Mouse (Mus musculus) stomach, postnatal 0 days (tissue): ENCODE results near the gene Rptor. TPM values are rescaled to one million over a fixed set of nuclear protein-coding genes. Genes with fewer than 3 reads are reported as not detected.

Source experiments
- ATAC-seq: fragments of 200-750 bp; cut with Nextera tagmentation; 2 replicates; pipeline ENCODE4 v1.8.0; 2017; ENCODE audit not compliant: low FRiP score, low TSS enrichment
- DNase-seq: peaks from one replicate; pipeline ENCODE4 v3.0.0-alpha.2; 2016; ENCODE audit warnings: low spot score
- H3K27ac ChIP-seq: fragments of 300-500 bp; sonication (generic); replicated peaks from 2 replicates; pipeline ENCODE4 v1.5.1; 2014; ENCODE audit warnings: mild to moderate bottlenecking, control low read depth
- H3K27me3 ChIP-seq: fragments of 300-500 bp; sonication (generic); 2 replicates; pipeline ENCODE4 v1.6.1; 2014; ENCODE audit warnings: low read length; ENCODE audit not compliant: control insufficient read depth, insufficient read depth
- H3K36me3 ChIP-seq: fragments of 300-500 bp; sonication (generic); 2 replicates; pipeline ENCODE4 v1.6.1; 2014; ENCODE audit warnings: low read length, mixed read lengths; ENCODE audit not compliant: control insufficient read depth, insufficient read depth
- H3K4me1 ChIP-seq: fragments of 300-500 bp; sonication (generic); replicated peaks from 2 replicates; pipeline ENCODE4 v1.6.1; 2014; ENCODE audit warnings: antibody characterized with exemption; ENCODE audit not compliant: control insufficient read depth, insufficient read depth
- H3K4me2 ChIP-seq: fragments of 300-500 bp; sonication (generic); replicated peaks from 2 replicates; pipeline ENCODE4 v1.6.1; 2014; ENCODE audit warnings: low read depth, mild to moderate bottlenecking, control low read depth, moderate library complexity
- H3K4me3 ChIP-seq: fragments of 300-500 bp; sonication (generic); 2 replicates; pipeline ENCODE4 v1.5.1; 2014; ENCODE audit warnings: low read depth, low read length, control low read depth
- H3K9ac ChIP-seq: fragments of 300-500 bp; sonication (generic); 2 replicates; pipeline ENCODE4 v1.6.1; 2014; ENCODE audit warnings: mild to moderate bottlenecking, low read length, control low read depth, mixed read lengths
- H3K9me3 ChIP-seq: fragments of 300-500 bp; sonication (generic); 2 replicates; pipeline ENCODE4 v1.6.1; 2016; ENCODE audit warnings: low read length; ENCODE audit not compliant: control insufficient read depth
- CTCF ChIP-seq: IDR thresholded peaks from 2 replicates; pipeline ENCODE4 v1.5.1; 2016; ENCODE audit warnings: antibody characterized with exemption, low read depth, mild to moderate bottlenecking, moderate library complexity
- EP300 ChIP-seq: optimal IDR thresholded peaks from 2 replicates; pipeline ENCODE3; 2016; ENCODE audit warnings: antibody characterized with exemption
- WGBS: fragments of 180-500 bp; shearing (Covaris S2); extraction: QIAGEN DNeasy Blood & Tissue Kit; methylation state at CpG from one replicate; pipeline ENCODE4 v1.1.7; 2014; 5-methylcytosine and 5-hydroxymethylcytosine counted together
- polyA plus RNA-seq: library from polyadenylated mRNA; unstranded; fragments of >200 nt; fragmentation: Nextera tagmentation; extraction: Ambion mirVana; gene quantifications from 2 replicates; pipeline ENCODE4 v1.2.1, GENCODE M21; 2015

Gene Rptor
- polyA plus RNA-seq, 1 experiment from 2014 or later: 3.7 TPM

GRCm38 (mm10) chr11:119562286-119562685 is 40.4 kb upstream of the Rptor start:
- no peaks in the 10 kb centered on the region for H3K36me3 ChIP-seq
- no peak overlapping the region for H3K9ac ChIP-seq
- H3K4me1 ChIP-seq: no peaks in the 10 kb centered on the region
- no peak overlapping the region for H3K4me3 ChIP-seq
- no peak for ATAC-seq
- no peaks in the 10 kb centered on the region for H3K27me3 ChIP-seq
- H3K27ac ChIP-seq: no peak overlapping the region
- WGBS: 47% methylated on average over 6 of the region's 6 CpGs
- no peak overlapping the region for H3K4me2 ChIP-seq
- TF ChIP-seq EP300 (no peak), CTCF (no peak)
- DNase-seq: no peak
- no peaks in the 10 kb centered on the region for H3K9me3 ChIP-seq

DNA sequence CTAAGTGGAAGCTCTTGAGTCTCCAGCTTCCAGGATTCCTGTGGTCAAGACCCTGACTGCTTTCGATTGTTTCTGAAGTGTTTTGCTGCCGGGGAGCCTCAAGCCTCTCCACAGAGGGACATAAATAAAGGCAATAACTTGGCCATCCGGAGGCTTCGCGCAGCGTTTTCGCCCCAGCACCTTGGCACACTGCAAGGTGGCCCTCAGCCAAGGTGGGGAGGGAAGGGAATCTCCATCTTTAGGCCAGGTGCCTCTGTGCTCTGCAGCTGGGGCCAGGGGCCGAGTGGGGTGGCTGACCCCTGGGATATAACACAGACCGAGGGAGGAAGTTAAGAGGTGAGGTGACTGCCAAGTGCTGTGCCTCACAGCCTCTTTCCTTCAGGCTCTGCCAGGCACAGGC is 39.5 kb upstream of the Rptor start:
- H3K4me2 ChIP-seq: no peak overlapping the region
- DNase-seq: no peak
- no peak for ATAC-seq
- WGBS: 59% methylated on average over 9 of the region's 9 CpGs
- no peak for TF ChIP-seq CTCF
- TF ChIP-seq EP300: no peak
- H3K27me3 ChIP-seq: no peaks in the 10 kb centered on the region
- H3K4me1 ChIP-seq: no peaks in the 10 kb centered on the region
- no peaks in the 10 kb centered on the region for H3K9me3 ChIP-seq
- H3K36me3 ChIP-seq: no peaks in the 10 kb centered on the region
- H3K4me3 ChIP-seq: no peak overlapping the region
- no peak overlapping the region for H3K9ac ChIP-seq
- H3K27ac ChIP-seq: no peak overlapping the region

GRCm38 (mm10) chr11:119564383-119564782 is 38.3 kb upstream of the Rptor start:
- 86% methylated on average over 10 of the region's 10 CpGs for WGBS
- no peak for TF ChIP-seq EP300
- no peak for TF ChIP-seq CTCF
- no peak overlapping the region for H3K9ac ChIP-seq
- H3K4me2 ChIP-seq: no peak overlapping the region
- no peak overlapping the region for H3K4me3 ChIP-seq
- no peaks in the 10 kb centered on the region for H3K36me3 ChIP-seq
- no peaks in the 10 kb centered on the region for H3K4me1 ChIP-seq
- H3K27me3 ChIP-seq: no peaks in the 10 kb centered on the region
- DNase-seq: no peak
- no peak overlapping the region for H3K27ac ChIP-seq
- H3K9me3 ChIP-seq: no peaks in the 10 kb centered on the region
- ATAC-seq: no peak

- Histone ChIP-seq H3K36me3 (no peaks in the 10 kb centered on the region), H3K4me1 (no peaks in the 10 kb centered on the region), H3K27ac (no peak overlapping the region), H3K4me3 (no peak overlapping the region), H3K9me3 (no peaks in the 10 kb centered on the region), H3K4me2 (no peak overlapping the region), H3K27me3 (no peaks in the 10 kb centered on the region), H3K9ac (no peak overlapping the region)
- ATAC-seq (no peak), DNase-seq (no peak)
- TF ChIP-seq EP300 (no peak), CTCF (no peak)
- 64% methylated on average over 7 of the region's 7 CpGs for WGBS
These were observed 37.7 kb upstream of the Rptor start for GRCm38 (mm10) chr11:119565021-119565420.

GRCm38 (mm10) chr11:119565684-119566083 is 37.0 kb upstream of the Rptor start:
- Histone ChIP-seq H3K9me3 (no peaks in the 10 kb centered on the region), H3K36me3 (no peaks in the 10 kb centered on the region), H3K27ac (no peak overlapping the region), H3K4me1 (no peaks in the 10 kb centered on the region), H3K4me2 (no peak overlapping the region), H3K4me3 (no peak overlapping the region), H3K9ac (no peak overlapping the region), H3K27me3 (no peaks in the 10 kb centered on the region)
- no peak for DNase-seq
- ATAC-seq: no peak
- WGBS: 41% methylated on average over 10 of the region's 10 CpGs
- no peak for TF ChIP-seq CTCF
- no peak for TF ChIP-seq EP300

GRCm38 (mm10) chr11:119566188-119566587 is 36.5 kb upstream of the Rptor start:
- TF ChIP-seq CTCF (no peak), EP300 (no peak)
- no peak overlapping the region for H3K4me2 ChIP-seq
- no peaks in the 10 kb centered on the region for H3K36me3 ChIP-seq
- 58% methylated on average over 5 of the region's 5 CpGs for WGBS
- ATAC-seq (no peak), DNase-seq (no peak)
- no peaks in the 10 kb centered on the region for H3K4me1 ChIP-seq
- H3K27ac ChIP-seq: no peak overlapping the region
- no peak overlapping the region for H3K9ac ChIP-seq
- no peaks in the 10 kb centered on the region for H3K9me3 ChIP-seq
- H3K4me3 ChIP-seq: no peak overlapping the region
- no peaks in the 10 kb centered on the region for H3K27me3 ChIP-seq
